Mouse (Mus musculus) effector memory CD4-positive, alpha-beta T cell, adult 7 months (primary cell): Measurements from ENCODE around the gene Plcd4. TPM values are rescaled to one million over a fixed set of nuclear protein-coding genes. Genes with fewer than 3 reads are reported as not detected.

Experiments used
- polyA plus RNA-seq: library from polyadenylated mRNA; unstranded; fragments of 100-300 nt; shearing (Covaris generic); gene quantifications from one replicate; pipeline ENCODE4 v1.2.1, GENCODE M21; 2017

The Plcd4 gene
- 0.44 TPM for polyA plus RNA-seq

DNA sequence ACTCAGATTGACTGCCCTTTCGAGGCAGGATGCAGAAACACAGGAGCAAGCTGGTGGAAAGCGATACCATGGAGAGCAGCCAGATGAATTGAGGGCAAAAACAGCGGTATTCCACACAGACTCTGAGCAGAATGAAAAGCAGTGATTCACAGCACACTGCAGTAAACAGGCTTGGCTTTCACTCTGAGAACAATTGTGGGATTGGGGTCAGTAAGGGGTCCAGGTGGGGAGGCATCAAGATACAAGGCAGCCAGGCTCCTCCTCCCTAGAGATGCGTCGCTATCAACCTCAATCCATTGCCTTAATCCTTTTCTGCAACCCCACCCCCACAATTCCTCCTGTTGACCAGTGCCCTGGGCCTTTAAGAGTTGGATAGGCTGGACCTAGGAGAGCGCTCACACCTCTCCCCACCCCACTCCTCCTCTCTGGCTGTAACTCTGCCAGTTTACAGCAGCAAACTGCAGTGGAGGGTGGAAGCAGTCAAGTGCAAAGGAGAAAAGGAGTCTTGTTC lies at the start of gene Plcd4:
TSS of gene Plcd4 (plus strand) at position 438 of the 511 bp plus-strand sequence.

GRCm38 (mm10) chr1:74505721-74506464 lies 36.8 kb upstream of the Plcd4 start, which contains the start of gene Cnot9:
TSS of gene Cnot9 (plus strand) at chr1:74506058.

GRCm38 (mm10) chr1:74544184-74544583 lies 1.5 kb downstream of the Plcd4 start, which contains the start of gene Usp37:
TSS of gene Usp37 (minus strand) at chr1:74544284.

GRCm38 (mm10) chr1:74587773-74588445 lies 45.2 kb downstream of the Plcd4 start, which contains the start of the genes Zfp142 and Bcs1l:
TSS of gene Zfp142 (minus strand) at chr1:74588246.
TSS of gene Bcs1l (plus strand) at chr1:74588289.

GRCm38 (mm10) chr1:74601267-74601962 lies 58.7 kb downstream of the Plcd4 start, which contains the start of the genes Rnf25 and Stk36:
TSS of gene Rnf25 (minus strand) at chr1:74601397.
TSS of gene Stk36 (plus strand) at chr1:74601445.

Other genes with a start within 250 kb of the Plcd4 start
- 7.9 TPM for gene Tmbim1, start 237.3 kb upstream of the Plcd4 start, polyA plus RNA-seq
- gene Catip, start 180.8 kb upstream of the Plcd4 start, polyA plus RNA-seq = not detected
- not detected for gene Slc11a1, start 167.7 kb upstream of the Plcd4 start, polyA plus RNA-seq
- gene Ctdsp1, start 151.4 kb upstream of the Plcd4 start, polyA plus RNA-seq = 4.6 TPM
- not detected for gene Vil1, start 133.5 kb upstream of the Plcd4 start, polyA plus RNA-seq
- gene Cnot9, start 36.8 kb upstream of the Plcd4 start, polyA plus RNA-seq = 15.8 TPM
- gene Usp37, start 1.4 kb downstream of the Plcd4 start, polyA plus RNA-seq = 15.9 TPM
- 10.5 TPM for gene Zfp142, start 45.4 kb downstream of the Plcd4 start, polyA plus RNA-seq
- 5.6 TPM for gene Bcs1l, start 45.4 kb downstream of the Plcd4 start, polyA plus RNA-seq
- 24.4 TPM for gene Rnf25, start 58.5 kb downstream of the Plcd4 start, polyA plus RNA-seq
- 0.24 TPM for gene Stk36, start 58.6 kb downstream of the Plcd4 start, polyA plus RNA-seq
- 45.6 TPM for gene Ttll4, start 118.9 kb downstream of the Plcd4 start, polyA plus RNA-seq
- not detected for gene Cyp27a1, start 170.7 kb downstream of the Plcd4 start, polyA plus RNA-seq
- gene Prkag3, start 206.3 kb downstream of the Plcd4 start, polyA plus RNA-seq = not detected
- gene Wnt6, start 229.0 kb downstream of the Plcd4 start, polyA plus RNA-seq = not detected
- 0.40 TPM for gene Wnt10a, start 248.6 kb downstream of the Plcd4 start, polyA plus RNA-seq